Mouse (Mus musculus) lung, adult 10 weeks (tissue): ENCODE results near the gene Ptprk. TPM values are rescaled to one million over a fixed set of nuclear protein-coding genes. Genes with fewer than 3 reads are reported as not detected.

Source experiments
- polyA plus RNA-seq: library from polyadenylated mRNA; stranded (reverse); fragments of 350-450 nt; fragmentation: Illumina TruSeq; extraction: RNeasy Lipid Tissue Mini Kit (QIAGEN cat#74804); gene quantifications from one replicate; pipeline ENCODE4 v1.2.3, GENCODE M21; 2014; ENCODE audit warnings: low read depth, low replicate concordance; ENCODE audit not compliant: insufficient read depth

Gene Ptprk
- 21.6 TPM for polyA plus RNA-seq

GRCm38 (mm10) chr10:28074653-28075451 is at the start of gene Ptprk:
Gene Ptprk (plus strand): TSS chr10:28074820.

